Mouse (Mus musculus) lung, embryonic 16.5 days (tissue): ENCODE data around the gene Zkscan5. TPM values are rescaled to one million over a fixed set of nuclear protein-coding genes. Genes with fewer than 3 reads are reported as not detected.

Source experiments
- polyA plus RNA-seq: library from polyadenylated mRNA; unstranded; fragments of >200 nt; fragmentation: Nextera tagmentation; extraction: Ambion mirVana; gene quantifications from 2 replicates; pipeline ENCODE4 v1.2.1, GENCODE M21; 2015

Gene Zkscan5
- polyA plus RNA-seq, 1 experiment from 2014 or later = 12.4 TPM

Other genes with a start within 250 kb of the Zkscan5 start
- gene Smurf1, start 238.7 kb upstream of the Zkscan5 start, polyA plus RNA-seq = 9.5 and 15.6 TPM in 2 replicates
- gene Gm4871, start 171.8 kb upstream of the Zkscan5 start, polyA plus RNA-seq = 0.25 TPM in 1 of 2 replicates, not detected in the other
- gene 1700018F24Rik, start 161.6 kb upstream of the Zkscan5 start, polyA plus RNA-seq = 0.23 TPM in 1 of 2 replicates, not detected in the other
- gene Arpc1a, start 120.7 kb upstream of the Zkscan5 start, polyA plus RNA-seq = 146 and 150 TPM in 2 replicates
- not detected in 2 replicates for gene Kpna7, start 120.5 kb upstream of the Zkscan5 start, polyA plus RNA-seq
- 379 and 391 TPM in 2 replicates for gene Arpc1b, start 90.3 kb upstream of the Zkscan5 start, polyA plus RNA-seq
- 78.0 and 94.0 TPM in 2 replicates for gene Pdap1, start 64.3 kb upstream of the Zkscan5 start, polyA plus RNA-seq
- 178 and 181 TPM in 2 replicates for gene Bud31, start 64.2 kb upstream of the Zkscan5 start, polyA plus RNA-seq
- 15.7 and 15.9 TPM in 2 replicates for gene Ptcd1, start 37.5 kb upstream of the Zkscan5 start, polyA plus RNA-seq
- gene Cpsf4, start 37.3 kb upstream of the Zkscan5 start, polyA plus RNA-seq = 49.1 and 50.4 TPM in 2 replicates
- 672 and 734 TPM in 2 replicates for gene Atp5j2, start 12.5 kb upstream of the Zkscan5 start, polyA plus RNA-seq
- 9.4 and 10.9 TPM in 2 replicates for gene Zkscan14, start 2.7 kb upstream of the Zkscan5 start, polyA plus RNA-seq
- gene Zfp655, start 27.2 kb downstream of the Zkscan5 start, polyA plus RNA-seq = 33.9 and 36.5 TPM in 2 replicates
- 0.15 and 0.57 TPM in 2 replicates for gene Zscan25, start 75.9 kb downstream of the Zkscan5 start, polyA plus RNA-seq
- gene Cyp3a57, start 140.7 kb downstream of the Zkscan5 start, polyA plus RNA-seq = not detected in 2 replicates